Mouse (Mus musculus) embryonic facial prominence, embryonic 10.5 days (tissue): ENCODE measurements around the gene Arhgap4. TPM values are rescaled to one million over a fixed set of nuclear protein-coding genes. Genes with fewer than 3 reads are reported as not detected.

Source experiments
- DNase-seq: peaks from one replicate; pipeline ENCODE4 v3.0.0-alpha.2; 2017; ENCODE audit warnings: low spot score
- H3K27ac ChIP-seq: fragments of 300-500 bp; sonication (generic); replicated peaks from 2 replicates; pipeline ENCODE4 v1.5.1; 2016; ENCODE audit warnings: mild to moderate bottlenecking
- H3K27me3 ChIP-seq: fragments of 300-500 bp; sonication (generic); replicated peaks from 2 replicates; pipeline ENCODE4 v1.6.1; 2016; ENCODE audit warnings: low read depth, mild to moderate bottlenecking; ENCODE audit not compliant: poor library complexity, severe bottlenecking
- H3K36me3 ChIP-seq: fragments of 300-500 bp; sonication (generic); replicated peaks from 2 replicates; pipeline ENCODE4 v1.6.1; 2016; ENCODE audit warnings: mild to moderate bottlenecking, moderate library complexity
- H3K4me1 ChIP-seq: fragments of 300-500 bp; sonication (generic); 2 replicates; pipeline ENCODE4 v1.6.1; 2016
- H3K4me3 ChIP-seq: fragments of 300-500 bp; sonication (generic); 2 replicates; pipeline ENCODE4 v1.5.1; 2016; ENCODE audit warnings: mild to moderate bottlenecking, moderate library complexity
- H3K9me3 ChIP-seq: fragments of 300-500 bp; sonication (generic); 2 replicates; pipeline ENCODE4 v1.6.1; 2016; ENCODE audit warnings: mild to moderate bottlenecking
- WGBS: fragments of 180-500 bp; shearing (Covaris S2); methylation state at CpG from one replicate; pipeline ENCODE4 v1.1.7; 2016; 5-methylcytosine and 5-hydroxymethylcytosine counted together
- polyA plus RNA-seq: library from polyadenylated mRNA; unstranded; fragments of >200 nt; fragmentation: Nextera tagmentation; extraction: Ambion mirVana; gene quantifications from 2 replicates; pipeline ENCODE4 v1.2.1, GENCODE M21; 2016

Gene Arhgap4
- polyA plus RNA-seq, 1 experiment from 2014 or later = 2.1 TPM

DNA sequence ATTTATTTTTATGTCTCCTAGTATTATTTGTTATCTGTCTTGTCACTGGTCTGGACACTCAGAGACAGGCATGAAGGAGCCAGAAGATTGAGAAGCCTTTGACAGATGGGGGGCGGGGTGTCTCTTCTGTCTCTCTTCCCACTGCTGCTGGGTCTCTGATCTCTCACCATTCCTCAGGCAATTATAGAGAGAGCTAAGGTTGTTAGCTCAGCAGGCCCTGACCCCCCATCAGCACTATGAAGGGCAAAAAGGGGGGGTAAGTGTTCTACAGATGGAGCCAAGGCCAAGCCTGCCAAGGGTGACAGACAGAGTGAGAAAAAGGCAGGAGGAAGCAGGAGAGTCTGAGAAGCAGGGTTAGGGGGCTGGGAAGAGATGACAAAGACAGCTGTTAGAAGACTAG is 49.7 kb downstream of the Arhgap4 start:
- no peak overlapping the region for H3K4me3 ChIP-seq

DNA sequence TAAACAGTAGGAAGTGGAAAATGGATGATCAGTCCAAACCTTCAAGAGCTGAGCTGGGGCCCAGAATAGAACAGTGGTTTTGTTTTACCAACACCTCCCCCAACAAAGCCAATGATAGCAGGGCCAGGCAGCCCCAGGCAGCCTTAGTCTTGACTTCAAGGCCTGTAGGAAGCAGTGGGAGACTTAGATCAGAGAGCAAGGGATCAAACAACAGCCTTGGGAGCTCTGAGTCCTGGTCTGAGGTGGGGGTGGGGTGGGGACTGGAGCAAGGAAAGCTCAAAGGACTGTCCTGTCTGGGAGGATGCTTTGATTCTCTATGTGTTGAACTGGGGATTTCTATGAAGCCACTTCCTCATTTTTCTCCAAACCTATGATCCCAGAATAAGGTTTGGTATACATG is 50.2 kb downstream of the Arhgap4 start:
- DNase-seq = no peak
- Histone ChIP-seq H3K27ac (no peak overlapping the region), H3K36me3 (no peaks in the 10 kb centered on the region), H3K9me3 (no peaks in the 10 kb centered on the region), H3K4me3 (no peak overlapping the region), H3K4me1 (peaks cover 12% of the 10 kb centered on the region; the same call in 1 of the 2 replicates), H3K27me3 (peaks cover 7% of the 10 kb centered on the region)

More for the DNA sequence above, 49.7 kb downstream of the Arhgap4 start:
- Histone ChIP-seq H3K27me3 (peaks cover 7% of the 10 kb centered on the region), H3K36me3 (no peaks in the 10 kb centered on the region), H3K9me3 (no peaks in the 10 kb centered on the region), H3K4me1 (peaks cover 8% of the 10 kb centered on the region; the same call in 1 of the 2 replicates), H3K27ac (no peak overlapping the region)
- no peak for DNase-seq
- 65% methylated on average over 1 of the region's 1 CpGs for WGBS

DNA sequence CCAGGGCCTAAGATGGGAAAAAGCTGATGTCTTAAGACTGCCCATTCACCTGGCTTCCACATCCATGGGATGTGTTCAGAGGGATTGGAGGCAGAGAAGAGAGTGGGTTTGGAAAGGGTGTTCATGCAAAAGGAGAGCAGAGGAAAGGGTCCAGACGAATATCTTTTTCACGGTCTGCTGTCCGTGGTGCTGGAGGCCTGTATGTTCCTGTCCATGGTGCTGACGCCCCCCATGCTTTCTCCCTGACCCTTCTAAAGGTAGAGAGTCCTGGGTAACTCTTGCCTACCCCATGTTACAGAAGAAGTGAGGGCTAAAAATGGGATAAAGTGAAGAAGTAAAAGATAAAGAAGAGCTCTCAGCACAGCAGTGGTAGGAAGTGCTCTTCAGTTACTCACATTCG is 52.3 kb downstream of the Arhgap4 start:
- Histone ChIP-seq H3K36me3 (no peaks in the 10 kb centered on the region), H3K27me3 (no peaks in the 10 kb centered on the region; the same call in 1 of the 2 replicates), H3K9me3 (no peaks in the 10 kb centered on the region), H3K4me1 (peaks cover 12% of the 10 kb centered on the region; the same call in 1 of the 2 replicates), H3K27ac (no peak overlapping the region), H3K4me3 (no peak overlapping the region)
- peak; percentile 68 for DNase-seq
- 11% methylated on average over 5 of the region's 5 CpGs for WGBS

GRCm38 (mm10) chrX:73867852-73868251 is 53.8 kb downstream of the Arhgap4 start:
- H3K27ac ChIP-seq = no peak overlapping the region
- DNase-seq = no peak
- H3K4me1 ChIP-seq = peaks cover 12% of the 10 kb centered on the region; the same call in 1 of the 2 replicates
- H3K4me3 ChIP-seq = no peak overlapping the region
- no peaks in the 10 kb centered on the region; the same call in 1 of the 2 replicates for H3K27me3 ChIP-seq
- no peaks in the 10 kb centered on the region for H3K36me3 ChIP-seq
- 72% methylated on average over 1 of the region's 1 CpGs for WGBS
- no peaks in the 10 kb centered on the region for H3K9me3 ChIP-seq

GRCm38 (mm10) chrX:73867256-73867655 is 54.4 kb downstream of the Arhgap4 start:
- H3K4me3 ChIP-seq = no peak overlapping the region
- H3K27ac ChIP-seq = no peak overlapping the region
- WGBS = 23% methylated on average over 3 of the region's 3 CpGs
- H3K36me3 ChIP-seq = no peaks in the 10 kb centered on the region
- peaks cover 12% of the 10 kb centered on the region; the same call in 1 of the 2 replicates for H3K4me1 ChIP-seq
- peak; percentile 20 for DNase-seq
- peaks cover 6% of the 10 kb centered on the region; the same call in 1 of the 2 replicates for H3K27me3 ChIP-seq
- no peaks in the 10 kb centered on the region for H3K9me3 ChIP-seq

GRCm38 (mm10) chrX:73864692-73865091 is 57.0 kb downstream of the Arhgap4 start:
- no peak overlapping the region for H3K27ac ChIP-seq
- no peaks in the 10 kb centered on the region for H3K9me3 ChIP-seq
- DNase-seq = peak; percentile 24
- peaks cover 8% of the 10 kb centered on the region; the same call in 1 of the 2 replicates for H3K27me3 ChIP-seq
- peaks cover 12% of the 10 kb centered on the region; the same call in 1 of the 2 replicates for H3K4me1 ChIP-seq
- no peaks in the 10 kb centered on the region for H3K36me3 ChIP-seq
- no peak overlapping the region for H3K4me3 ChIP-seq
- 66% methylated on average over 3 of the region's 3 CpGs for WGBS

DNA sequence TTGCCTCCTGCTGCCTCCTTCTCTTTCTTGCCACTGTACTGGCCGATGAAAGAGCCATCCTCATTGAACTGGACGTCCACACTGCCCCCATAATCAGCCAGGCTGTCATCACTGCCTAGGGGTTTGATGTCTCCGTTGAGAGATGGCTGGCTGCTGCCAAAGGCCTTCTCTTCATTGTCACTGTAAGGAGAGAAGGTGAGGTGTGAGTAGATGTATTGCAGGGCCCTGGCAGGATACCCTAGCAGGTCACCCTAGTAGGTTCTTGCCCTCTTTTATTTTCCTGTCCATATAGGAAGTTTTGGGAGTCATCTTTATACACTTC is 66.6 kb downstream of the Arhgap4 start:
- Histone ChIP-seq H3K27me3 (0 out of 2 replicates have a peak, but pooled peaks cover 5% of the 10 kb centered on the region), H3K4me3 (no peak overlapping the region), H3K27ac (no peak overlapping the region), H3K9me3 (no peaks in the 10 kb centered on the region), H3K36me3 (no peaks in the 10 kb centered on the region), H3K4me1 (no peaks in the 10 kb centered on the region)
- WGBS = 75% methylated on average over 3 of the region's 3 CpGs
- DNase-seq = no peak

GRCm38 (mm10) chrX:73854326-73855086 is 67.2 kb downstream of the Arhgap4 start:
- 85% methylated on average over 9 of the region's 9 CpGs for WGBS
- Histone ChIP-seq H3K27ac (no peak overlapping the region), H3K27me3 (0 out of 2 replicates have a peak, but pooled peaks cover 5% of the 10 kb centered on the region), H3K9me3 (no peaks in the 10 kb centered on the region), H3K4me3 (no peak overlapping the region), H3K4me1 (no peaks in the 10 kb centered on the region), H3K36me3 (no peaks in the 10 kb centered on the region)
- no peak for DNase-seq

Other genes starting within 250 kb of the Arhgap4 start
- gene Slc6a8, start 248.7 kb downstream of the Arhgap4 start, polyA plus RNA-seq = 4.7 and 5.6 TPM in 2 replicates
- gene Bcap31, start 205.7 kb downstream of the Arhgap4 start, polyA plus RNA-seq = 152 and 153 TPM in 2 replicates
- gene Abcd1, start 205.3 kb downstream of the Arhgap4 start, polyA plus RNA-seq = 8.1 and 10.4 TPM in 2 replicates
- gene Plxnb3, start 164.8 kb downstream of the Arhgap4 start, polyA plus RNA-seq = 0.08 and 0.14 TPM in 2 replicates
- 1.00 and 2.0 TPM in 2 replicates for gene Srpk3, start 147.5 kb downstream of the Arhgap4 start, polyA plus RNA-seq
- gene Idh3g, start 135.0 kb downstream of the Arhgap4 start, polyA plus RNA-seq = 175 and 176 TPM in 2 replicates
- gene Ssr4, start 134.8 kb downstream of the Arhgap4 start, polyA plus RNA-seq = 101 and 107 TPM in 2 replicates
- 0.65 and 0.79 TPM in 2 replicates for gene Pdzd4, start 96.9 kb downstream of the Arhgap4 start, polyA plus RNA-seq
- gene Avpr2, start 29.8 kb downstream of the Arhgap4 start, polyA plus RNA-seq = 0.05 and 0.07 TPM in 2 replicates
- gene L1cam, start 25.8 kb downstream of the Arhgap4 start, polyA plus RNA-seq = 8.0 and 8.2 TPM in 2 replicates
- 169 and 181 TPM in 2 replicates for gene Naa10, start 74 bp upstream of the Arhgap4 start, polyA plus RNA-seq
- gene Renbp, start 9.0 kb upstream of the Arhgap4 start, polyA plus RNA-seq = 22.4 and 23.3 TPM in 2 replicates
- 79.9 and 84.5 TPM in 2 replicates for gene Hcfc1, start 44.5 kb upstream of the Arhgap4 start, polyA plus RNA-seq
- gene Irak1, start 102.0 kb upstream of the Arhgap4 start, polyA plus RNA-seq = 54.0 and 62.2 TPM in 2 replicates
- gene Opn1mw, start 205.6 kb upstream of the Arhgap4 start, polyA plus RNA-seq = not detected in 2 replicates
- 12.4 and 15.7 TPM in 2 replicates for gene Mecp2, start 213.5 kb upstream of the Arhgap4 start, polyA plus RNA-seq
- gene Tex28, start 246.0 kb upstream of the Arhgap4 start, polyA plus RNA-seq = not detected in 2 replicates